ENCODE assay signal across 9 mouse cellular contexts in genomic region chr1:132384001-132384554, GRCm38 (mm10). TPM values are rescaled to one million over a fixed set of nuclear protein-coding genes. Genes with fewer than 3 reads are reported as not detected.
DNase-seq lines count a peak whose midpoint lies in the region; ATAC-seq lines count a peak whose summit lies in the region.
"Had no signal": no experiment of that assay in that cellular context is flagged by ENCODE, and none has a peak within 500 bp of the region (broad histone marks: within the 10 kb centered on the region; RNA-seq: fewer than 3 reads in every experiment).

No protein-coding gene starts in this region.

- peak; percentile 53 for DNase-seq in layer of hippocampus, adult 11-12 months (ENCODE audit: low spot score)
- no peak for DNase-seq in layer of hippocampus, adult 9-11 months
- DNase-seq in brain, adult 2 months (ENCODE audit: low read depth, low spot score): peak; percentile 91
- peak; percentile 54 for DNase-seq in cerebellum, postnatal 36 days
- DNase-seq in thymus, adult 18-20 months: no peak
- DNase-seq in thymus, postnatal 14 days: no peak
- DNase-seq: thymus, postnatal 4 days had no signal

- peak overlapping the region; percentile 95 for H3K27ac ChIP-seq in liver, embryonic 15.5 days (replicated peaks)

- H3K9ac ChIP-seq in liver, embryonic 15.5 days: peak overlapping the region; percentile 6; the same call in 1 of the 2 replicates
- H3K9ac ChIP-seq: hindbrain, embryonic 15.5 days had no signal

- 84% methylated on average over 8 of the region's 8 CpGs for WGBS in liver, embryonic 15.5 days (ENCODE audit: insufficient replicate concordance)

- H3K4me3 ChIP-seq in liver, embryonic 15.5 days (replicated peaks): no peak overlapping the region
- H3K4me3 ChIP-seq: hindbrain, embryonic 15.5 days had no signal

- ATAC-seq in liver, embryonic 15.5 days (ENCODE audit: insufficient read depth): no peak

- H3K27me3 ChIP-seq in liver, embryonic 15.5 days: no peaks in the 10 kb centered on the region
- H3K27me3 ChIP-seq: hindbrain, embryonic 15.5 days had no signal

- H3K36me3 ChIP-seq in liver, embryonic 15.5 days (replicated peaks): peaks cover 67% of the 10 kb centered on the region

- peaks cover 91% of the 10 kb centered on the region for H3K4me1 ChIP-seq in liver, embryonic 15.5 days (replicated peaks)

- H3K4me2 ChIP-seq in liver, embryonic 15.5 days: peak overlapping the region; percentile 94; the same call in 1 of the 2 replicates

- no peaks in the 10 kb centered on the region for H3K9me3 ChIP-seq in liver, embryonic 15.5 days (replicated peaks)
- H3K9me3 ChIP-seq: hindbrain, embryonic 15.5 days had no signal

RNA-seq across cellular contexts. Expression of gene Tmcc2, which starts 7.0 kb away (rescaled TPM):
- polyA plus RNA-seq in liver, embryonic 15.5 days (2015; fragmentation: Nextera tagmentation; extraction: Ambion mirVana): 598 and 710 TPM in 2 replicates

RNA-seq across cellular contexts. Expression of gene Dstyk, which starts 33.3 kb away (rescaled TPM):
- 4.5 and 5.3 TPM in 2 replicates for polyA plus RNA-seq in liver, embryonic 15.5 days (2015; fragmentation: Nextera tagmentation; extraction: Ambion mirVana)

Comparison
In these comparisons a context has a peak if more than half of its experiments do, and no peak if none do; other contexts are left out.
1. DNase-seq: peak in layer of hippocampus, adult 11-12 months (single experiment), brain, adult 2 months (single experiment) and cerebellum, postnatal 36 days (2 of 2); none in layer of hippocampus, adult 9-11 months (single experiment), thymus, adult 18-20 months (0 of 2) and thymus, postnatal 14 days (single experiment).